Mouse (Mus musculus): ENCODE data around the gene Tomm70a.

Gene Tomm70a

GRCm38 (mm10) chr16:57196590-57196989 lies 75.1 kb downstream of the Tomm70a start:
- DNase-seq: no peak

- no peak for DNase-seq
These were observed 75.8 kb downstream of the Tomm70a start for GRCm38 (mm10) chr16:57197281-57197680.

All from cerebellum, adult 8-10 months (tissue).